Mouse (Mus musculus): ENCODE measurements at regions not wholly inside any gene's neighbourhood (a gene's known extent, or its start where the extent isn't known, plus 50 kb on each side); places are given as distances from the start of the nearest gene placed in this dataset.

DNA sequence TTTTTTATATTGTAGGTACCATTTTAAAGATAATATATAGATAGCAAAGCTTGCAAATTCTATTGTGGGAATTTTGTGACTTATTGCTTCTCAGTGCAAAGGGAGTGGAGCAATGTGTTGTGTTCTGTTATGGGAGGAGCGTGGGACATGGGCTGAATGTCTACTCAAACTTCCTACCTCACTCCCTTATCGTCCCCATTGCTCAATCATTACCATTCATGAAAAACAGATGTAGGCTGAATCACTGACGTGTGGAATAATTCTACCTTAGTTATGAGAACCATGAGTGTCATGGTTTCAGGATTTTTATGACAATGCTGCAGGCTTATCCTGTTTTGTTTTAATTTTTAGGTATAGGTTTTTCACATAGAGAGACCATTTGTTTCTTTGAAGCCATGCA is 119.0 kb upstream of the Ednra start:
- DNase-seq (ENCODE audit: low read depth, low spot score) = no peak

GRCm38 (mm10) chr8:77850523-77850922 is 126.3 kb upstream of the Ednra start:
- DNase-seq (ENCODE audit: low read depth, low spot score) = no peak

- no peak for DNase-seq (ENCODE audit: low read depth, low spot score)
Observed at GRCm38 (mm10) chr8:77870264-77870663, 146.0 kb upstream of the Ednra start.

- DNase-seq (ENCODE audit: low read depth, low spot score) = no peak
Observed at GRCm38 (mm10) chr8:77872771-77873170, 148.5 kb upstream of the Ednra start.

DNA sequence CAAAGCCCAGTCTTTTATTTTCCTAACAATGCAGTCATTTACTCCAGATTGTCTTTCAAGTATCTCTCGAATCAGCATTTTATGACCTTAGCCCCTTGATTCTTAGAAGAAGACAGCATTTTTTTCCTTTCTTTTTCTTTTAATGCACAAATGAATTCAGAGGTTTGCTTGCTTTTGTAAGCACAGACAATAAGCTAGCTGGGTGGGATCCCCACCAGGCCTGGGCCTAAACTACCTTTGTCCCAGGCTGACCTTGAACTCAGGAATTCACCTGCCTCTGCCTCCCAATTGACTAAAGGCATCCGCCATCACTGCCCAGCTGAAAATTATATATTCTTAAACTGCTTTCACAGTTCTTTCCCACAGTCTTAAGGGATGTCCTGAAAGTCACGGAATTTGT is 195.5 kb upstream of the Ednra start:
- no peak for DNase-seq (ENCODE audit: low read depth, low spot score)

- DNase-seq (ENCODE audit: low read depth, low spot score) = no peak
Observed at GRCm38 (mm10) chr8:77921868-77922267, 197.6 kb upstream of the Ednra start.

DNA sequence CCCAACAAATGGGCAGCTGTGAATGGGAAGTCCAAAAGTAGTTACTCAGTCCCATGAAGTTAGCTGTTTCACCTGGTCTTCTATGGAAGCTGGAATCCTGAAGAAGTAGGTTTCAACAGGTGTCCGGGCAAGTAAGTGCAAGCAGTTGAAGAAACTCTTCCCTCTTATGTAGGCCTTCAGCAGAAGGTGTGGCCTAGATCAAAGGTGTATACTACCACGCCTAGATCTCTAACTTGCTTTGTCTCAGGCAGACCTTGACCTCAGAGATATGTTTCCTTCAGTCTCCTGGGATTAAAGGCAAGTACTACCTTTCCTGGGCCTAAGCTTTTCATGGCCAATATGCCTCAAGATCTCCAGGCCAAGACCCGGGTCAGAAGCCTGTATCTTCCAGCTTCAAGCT is 223.4 kb upstream of the Ednra start:
- no peak for DNase-seq (ENCODE audit: low read depth, low spot score)

GRCm38 (mm10) chr8:77949640-77950039 is 225.4 kb upstream of the Ednra start:
- no peak for DNase-seq (ENCODE audit: low read depth, low spot score)

DNA sequence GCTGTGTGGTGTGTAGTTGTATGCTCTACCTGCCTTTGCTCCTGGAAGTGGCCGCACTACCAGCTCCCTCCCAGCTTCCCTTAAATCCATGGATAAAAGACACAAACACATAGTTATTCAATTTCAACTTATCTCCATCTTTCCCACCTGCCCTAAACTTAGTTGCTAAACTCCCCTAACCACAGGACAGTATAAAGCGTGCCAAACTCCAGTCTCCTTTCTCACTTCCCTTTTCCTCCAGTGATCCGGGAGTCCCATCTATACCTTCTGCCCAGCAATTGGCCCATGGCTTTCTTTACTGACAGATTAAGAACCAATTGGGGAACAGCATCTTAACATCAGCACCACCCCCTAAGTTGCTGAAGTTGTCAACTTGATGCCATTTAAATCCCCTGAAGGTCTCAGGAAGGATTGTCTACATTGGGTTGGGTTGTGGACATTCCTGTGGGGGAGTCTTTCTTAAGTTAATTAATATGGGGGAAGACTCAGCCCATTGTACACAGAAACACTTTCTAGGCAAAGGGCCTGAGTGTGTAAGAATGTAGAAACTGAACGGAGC is 234.6 kb upstream of the Ednra start:
- DNase-seq (ENCODE audit: low read depth, low spot score) = no peak

GRCm38 (mm10) chr8:77963102-77963698 is 238.9 kb upstream of the Ednra start:
- no peak for DNase-seq (ENCODE audit: low read depth, low spot score)

- DNase-seq (ENCODE audit: low read depth, low spot score) = no peak
Observed at GRCm38 (mm10) chr8:77970378-77970777, 242.7 kb upstream of the Ttc29 start.

DNA sequence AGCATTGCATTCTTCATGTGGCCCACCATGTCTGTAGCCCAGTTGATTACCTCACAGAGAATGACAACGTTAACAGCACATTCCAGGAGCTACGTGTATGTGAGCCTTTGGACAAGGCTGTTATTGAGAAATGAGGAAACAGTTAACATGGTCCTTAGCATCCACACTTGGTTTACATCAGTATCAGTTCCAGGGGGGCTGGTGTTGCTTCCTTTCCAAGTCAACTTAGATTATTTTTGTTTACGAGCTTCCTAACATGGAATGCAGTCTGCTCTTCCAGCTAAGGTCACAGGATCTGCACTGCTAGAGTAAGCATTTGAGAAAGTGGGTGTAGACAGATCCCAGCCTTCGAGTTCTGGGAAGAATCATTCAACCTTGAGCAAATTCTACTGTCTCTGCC is 239.4 kb upstream of the Ttc29 start:
- no peak for DNase-seq (ENCODE audit: low read depth, low spot score)

DNA sequence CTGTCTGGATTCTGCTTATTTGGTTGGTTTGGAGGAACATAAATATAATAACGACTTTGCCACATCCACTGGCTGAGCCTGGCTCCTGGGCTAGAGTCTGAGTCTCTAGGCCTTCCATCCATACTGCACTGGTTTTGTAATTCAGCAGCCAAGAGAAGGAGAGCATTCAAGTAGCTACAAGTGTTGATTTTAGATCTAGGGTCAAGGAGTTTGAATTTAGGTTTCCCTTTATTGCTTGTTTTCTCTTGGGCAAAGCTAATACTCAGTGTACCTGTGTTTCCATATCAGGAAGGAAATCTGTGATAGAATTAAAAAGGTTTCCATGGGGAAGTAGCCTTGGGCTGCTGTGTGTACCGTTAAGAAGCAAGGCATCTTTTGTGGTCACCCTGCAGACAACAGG is 234.0 kb upstream of the Ttc29 start:
- DNase-seq (ENCODE audit: low read depth, low spot score) = no peak

DNA sequence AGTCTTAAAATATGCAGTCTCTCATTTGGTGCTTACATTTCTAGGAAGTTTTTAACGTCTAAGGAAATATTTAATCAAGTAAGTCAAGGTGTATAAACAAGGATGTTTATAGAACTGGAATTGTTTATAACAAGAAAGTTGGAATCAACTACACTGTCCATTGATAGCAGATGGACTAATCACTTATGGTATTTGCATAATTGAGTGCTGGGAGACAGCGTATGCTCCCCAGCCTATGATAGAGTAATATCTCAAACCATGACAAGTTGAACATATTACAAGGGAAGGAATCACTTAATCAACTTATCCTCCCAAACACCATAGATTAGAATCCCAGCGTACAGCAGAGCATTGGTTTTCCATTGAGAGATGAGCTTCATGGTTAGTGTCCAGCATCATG is 232.4 kb upstream of the Ttc29 start:
- no peak for DNase-seq (ENCODE audit: low read depth, low spot score)

GRCm38 (mm10) chr8:77982031-77982430 is 231.1 kb upstream of the Ttc29 start:
- no peak for DNase-seq (ENCODE audit: low read depth, low spot score)

- DNase-seq (ENCODE audit: low read depth, low spot score) = no peak
Observed at GRCm38 (mm10) chr8:77983476-77983875, 229.6 kb upstream of the Ttc29 start.

DNA sequence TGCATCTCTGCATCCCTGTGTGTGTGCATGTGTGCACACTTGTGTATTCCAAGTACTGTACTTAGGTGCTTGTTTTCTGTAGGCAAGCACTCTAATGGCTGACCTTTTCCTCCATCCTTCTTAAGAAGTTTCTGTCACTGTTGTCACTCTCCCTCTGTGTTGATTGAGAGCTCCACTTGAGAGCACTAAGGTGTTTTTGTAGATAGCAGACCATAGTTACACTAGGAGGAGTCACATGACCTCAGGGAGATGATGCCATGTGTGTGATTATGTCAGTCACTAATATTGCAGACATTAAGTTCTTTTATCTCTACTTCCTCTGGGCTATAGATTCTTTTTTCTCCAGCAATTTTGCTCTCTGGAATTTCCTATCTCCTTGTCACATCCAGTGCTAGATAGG is 225.9 kb upstream of the Ttc29 start:
- no peak for DNase-seq (ENCODE audit: low read depth, low spot score)

DNA sequence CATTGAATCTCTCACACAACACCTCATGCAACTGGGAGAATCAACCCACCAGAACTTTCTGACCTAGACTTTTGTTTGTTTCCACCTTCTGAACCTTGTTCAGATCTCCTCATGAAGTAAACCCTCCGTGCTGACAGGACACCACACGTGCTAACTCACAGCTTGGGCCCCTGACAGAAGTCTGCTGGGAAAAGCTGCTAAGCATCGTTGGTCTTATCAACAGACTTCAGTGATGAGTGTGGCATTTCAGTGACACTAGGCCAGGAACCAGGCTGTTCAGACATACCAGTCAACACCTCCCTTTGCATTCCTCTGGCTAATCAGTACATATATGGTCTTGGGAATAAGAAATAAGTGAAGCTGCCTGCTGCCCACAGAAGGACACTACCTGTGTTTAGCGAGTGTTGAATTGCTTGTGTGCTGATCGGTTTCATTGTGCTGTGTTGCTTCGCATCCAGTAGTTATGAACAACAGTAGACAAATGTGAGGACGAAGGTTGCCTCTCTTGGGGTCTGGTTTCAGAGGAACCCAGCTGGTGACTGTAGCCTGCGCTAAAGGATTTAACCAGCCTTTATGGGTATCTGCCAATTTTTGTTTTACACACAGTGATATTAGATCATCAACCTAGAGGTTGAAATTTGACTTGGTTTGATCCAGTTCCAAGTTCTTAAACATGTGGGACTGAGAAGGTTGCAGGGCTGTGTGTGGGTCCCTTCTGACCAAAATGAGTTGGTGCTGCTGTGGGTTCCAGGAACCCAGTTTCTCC is 224.6 kb upstream of the Ttc29 start:
- DNase-seq (ENCODE audit: low read depth, low spot score) = no peak

GRCm38 (mm10) chr8:77991050-77991449 is 222.0 kb upstream of the Ttc29 start:
- no peak for DNase-seq (ENCODE audit: low read depth, low spot score)

GRCm38 (mm10) chr8:78000303-78000702 is 212.8 kb upstream of the Ttc29 start:
- no peak for DNase-seq (ENCODE audit: low read depth, low spot score)

DNA sequence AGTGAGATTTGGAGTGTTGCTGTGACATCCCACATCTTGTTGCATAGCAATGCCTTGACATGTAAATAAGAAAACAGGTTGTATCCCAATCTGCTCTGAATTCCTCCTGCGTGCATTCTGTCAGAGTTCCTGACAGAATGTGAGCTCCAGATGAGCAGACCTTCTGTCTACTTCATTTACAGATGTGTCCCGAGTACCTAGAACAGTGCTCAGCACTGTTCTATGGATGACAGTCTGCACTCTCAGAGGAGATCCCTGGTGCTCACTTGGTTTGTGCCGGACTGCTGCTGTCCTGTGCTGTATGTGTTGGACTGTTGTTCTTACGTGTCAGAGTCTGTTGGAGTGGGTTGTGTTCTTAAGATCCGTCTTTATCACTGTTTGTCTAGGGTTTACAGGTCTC is 211.4 kb upstream of the Ttc29 start:
- no peak for DNase-seq (ENCODE audit: low read depth, low spot score)

- no peak for DNase-seq (ENCODE audit: low read depth, low spot score)
Observed at GRCm38 (mm10) chr8:78002071-78002470, 211.0 kb upstream of the Ttc29 start.

DNA sequence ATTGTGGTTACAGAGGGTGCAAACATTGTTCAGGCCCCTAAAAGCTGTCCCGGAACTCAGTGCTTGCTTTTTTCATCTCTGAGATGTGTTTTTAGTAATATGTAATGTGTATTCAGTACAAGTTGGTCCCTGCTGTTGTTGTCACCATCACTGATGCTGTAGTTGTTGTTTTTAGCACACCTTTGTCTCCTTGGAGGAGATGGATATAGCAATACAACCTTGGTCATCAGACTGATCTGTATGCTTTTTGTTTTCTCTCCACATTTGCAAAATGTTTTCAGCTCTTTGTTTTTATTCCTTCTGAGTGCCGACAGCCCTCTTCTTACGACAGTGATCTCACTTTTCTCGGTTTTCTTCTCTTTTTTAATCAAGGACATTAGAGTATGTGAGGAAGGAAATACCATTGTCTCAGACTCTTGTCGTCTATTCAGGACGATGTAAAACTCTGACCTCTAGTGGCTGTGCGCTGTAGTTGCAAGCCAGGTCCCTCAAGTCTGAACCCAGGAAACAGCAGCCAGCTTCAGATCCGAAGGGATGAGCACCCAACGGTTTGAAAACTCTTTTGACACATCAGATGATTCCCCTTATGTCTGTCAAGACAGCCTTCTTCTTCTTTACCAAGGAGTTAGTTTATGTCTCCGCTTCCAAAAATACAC is 209.1 kb upstream of the Ttc29 start:
- peak; percentile 42 for DNase-seq (ENCODE audit: low read depth, low spot score)
